Mouse (Mus musculus) heart, adult 2 months (tissue): Measurements from ENCODE around the gene Trim38.

Source experiments
- CTCF ChIP-seq: fragments of 200-600 bp; IDR thresholded peaks from 2 replicates; pipeline ENCODE4 v1.8.1; 2022; ENCODE audit warnings: antibody characterized with exemption, mild to moderate bottlenecking, moderate library complexity
- EP300 ChIP-seq: fragments of 200-500 bp; IDR thresholded peaks from 2 replicates; pipeline ENCODE4 v1.6.1; 2011; ENCODE audit warnings: low read depth, low read length, control low read depth; ENCODE audit not compliant: insufficient read depth
- POLR2A ChIP-seq: fragments of 200-500 bp; IDR thresholded peaks from 2 replicates; pipeline ENCODE4 v1.6.1; 2011; ENCODE audit warnings: mild to moderate bottlenecking, low read depth, low read length, control low read depth; ENCODE audit not compliant: insufficient read depth

DNA sequence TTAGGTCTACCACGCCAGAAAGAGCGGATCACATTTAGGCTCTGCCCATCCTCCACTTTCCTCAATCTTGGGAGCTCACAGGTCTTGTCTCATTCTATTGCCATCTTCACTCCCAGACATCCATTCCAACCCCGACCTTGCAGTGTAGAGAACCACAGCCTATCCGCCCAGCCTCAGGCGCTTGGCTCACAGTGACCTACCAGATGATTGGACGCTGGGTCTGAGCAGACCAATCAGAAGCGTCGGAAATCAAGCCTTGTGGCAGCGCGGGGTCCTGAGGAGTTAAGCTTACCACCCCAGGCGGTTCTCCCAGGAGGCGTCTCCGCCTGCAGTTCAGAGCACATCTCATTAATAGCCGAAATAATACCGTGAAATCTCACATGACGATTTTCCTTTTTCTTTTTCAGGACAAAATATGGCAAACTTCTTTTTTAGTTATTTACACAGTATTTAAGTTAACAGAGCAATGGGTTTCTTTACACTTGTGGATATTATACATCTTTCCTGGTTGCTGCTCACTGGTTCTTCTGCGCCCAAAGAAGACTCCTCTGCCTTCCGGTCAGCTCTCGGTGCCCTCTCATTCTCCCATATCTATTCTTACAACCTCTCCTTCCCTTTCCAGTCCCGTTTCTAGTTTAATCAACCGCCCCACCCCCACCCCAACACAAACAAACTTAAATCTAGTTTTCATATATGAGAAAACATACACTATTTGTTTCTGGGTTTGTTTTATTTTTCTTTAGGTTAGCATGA is 3.0 kb downstream of the Trim38 start:
- no peak for TF ChIP-seq CTCF
- TF ChIP-seq EP300, result no peak
- TF ChIP-seq POLR2A, result no peak
